Mouse (Mus musculus): Measurements from ENCODE around the gene Nfat5. TPM values are rescaled to one million over a fixed set of nuclear protein-coding genes. Genes with fewer than 3 reads are reported as not detected.

Gene Nfat5
- 89.1 and 108 TPM in 2 replicates for polyA plus RNA-seq (2011; ENCODE audit: insufficient read length, low read depth, missing spikeins)

DNA sequence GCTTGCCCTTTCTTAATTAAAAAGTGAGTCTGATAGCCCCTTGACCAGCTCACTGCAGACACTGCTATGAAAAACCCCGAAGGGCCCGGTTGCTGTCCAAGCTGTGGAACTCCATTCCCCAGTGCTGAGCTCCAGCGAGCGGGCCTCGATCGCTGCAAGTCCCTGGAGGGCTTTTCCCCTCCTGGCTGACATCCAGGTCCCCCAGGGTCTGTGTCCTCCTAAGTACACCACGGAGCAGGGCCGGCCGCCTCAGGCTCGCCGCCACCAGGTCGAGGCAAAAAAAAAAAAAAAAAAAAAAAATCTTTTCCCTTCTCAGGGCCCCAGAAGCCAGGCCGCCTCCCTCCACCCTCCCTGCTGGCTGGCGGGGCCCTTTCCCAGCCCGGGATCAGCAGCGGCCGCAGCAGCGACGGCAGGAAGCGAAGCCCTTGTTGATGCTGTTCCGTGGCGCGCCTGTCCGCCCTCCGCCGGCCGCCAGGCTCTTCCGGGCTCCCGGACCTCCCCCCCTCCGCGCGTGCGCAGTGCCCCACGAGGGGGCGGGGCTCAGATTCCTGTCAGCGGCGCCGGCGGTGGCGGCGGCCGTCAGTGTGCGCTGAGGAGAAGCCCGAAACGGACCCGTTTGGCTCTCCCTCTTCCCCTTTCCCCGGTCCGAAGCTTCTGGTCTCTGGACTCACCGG lies at the start of gene Nfat5:
Gene Nfat5 (plus strand): TSS at position 543 of the 674 bp plus-strand sequence.
- TF ChIP-seq POLR2A (IDR thresholded peaks at IDR 0.05; ENCODE audit: low read depth, low read length) (peak; percentile 83), CTCF (IDR thresholded peaks at IDR 0.05; ENCODE audit: borderline replicate concordance, insufficient read depth, low read length) (no peak)
- peak within 1 kb of the TSS; percentile 87 for H3K4me3 ChIP-seq (ENCODE audit: insufficient read depth, low read length)
- peaks cover 5% of the 10 kb centered on the region; the same call in 1 of the 2 replicates for H3K4me1 ChIP-seq (ENCODE audit: control insufficient read depth, insufficient read depth, low read length)
- peak within 1 kb of the TSS; percentile 95 for H3K27ac ChIP-seq (ENCODE audit: insufficient read depth, low read length)

- H3K27ac ChIP-seq (ENCODE audit: insufficient read depth, low read length): peak overlapping the region; percentile 76
- no peak overlapping the region for H3K4me3 ChIP-seq (ENCODE audit: insufficient read depth, low read length)
- TF ChIP-seq CTCF (IDR thresholded peaks at IDR 0.05; ENCODE audit: borderline replicate concordance, insufficient read depth, low read length) (no peak), POLR2A (IDR thresholded peaks at IDR 0.05; ENCODE audit: low read depth, low read length) (no peak)
- H3K4me1 ChIP-seq (ENCODE audit: control insufficient read depth, insufficient read depth, low read length): no peaks in the 10 kb centered on the region
These were observed 49.1 kb upstream of the Nfat5 start for GRCm38 (mm10) chr8:107244218-107244617.

- TF ChIP-seq CTCF (IDR thresholded peaks at IDR 0.05; ENCODE audit: borderline replicate concordance, insufficient read depth, low read length): no peak
- TF ChIP-seq POLR2A (IDR thresholded peaks at IDR 0.05; ENCODE audit: low read depth, low read length): no peak
- Histone ChIP-seq H3K4me3 (ENCODE audit: insufficient read depth, low read length) (no peak overlapping the region), H3K27ac (ENCODE audit: insufficient read depth, low read length) (no peak overlapping the region), H3K4me1 (ENCODE audit: control insufficient read depth, insufficient read depth, low read length) (no peaks in the 10 kb centered on the region)
These were observed 44.8 kb upstream of the Nfat5 start for GRCm38 (mm10) chr8:107248456-107248855.

GRCm38 (mm10) chr8:107251481-107252104 lies 41.7 kb upstream of the Nfat5 start:
- no peak overlapping the region for H3K4me3 ChIP-seq (ENCODE audit: insufficient read depth, low read length)
- no peak overlapping the region for H3K27ac ChIP-seq (ENCODE audit: insufficient read depth, low read length)
- peaks cover 11% of the 10 kb centered on the region; the same call in 1 of the 2 replicates for H3K4me1 ChIP-seq (ENCODE audit: control insufficient read depth, insufficient read depth, low read length)
- TF ChIP-seq CTCF (IDR thresholded peaks at IDR 0.05; ENCODE audit: borderline replicate concordance, insufficient read depth, low read length) (no peak), POLR2A (IDR thresholded peaks at IDR 0.05; ENCODE audit: low read depth, low read length) (no peak)

DNA sequence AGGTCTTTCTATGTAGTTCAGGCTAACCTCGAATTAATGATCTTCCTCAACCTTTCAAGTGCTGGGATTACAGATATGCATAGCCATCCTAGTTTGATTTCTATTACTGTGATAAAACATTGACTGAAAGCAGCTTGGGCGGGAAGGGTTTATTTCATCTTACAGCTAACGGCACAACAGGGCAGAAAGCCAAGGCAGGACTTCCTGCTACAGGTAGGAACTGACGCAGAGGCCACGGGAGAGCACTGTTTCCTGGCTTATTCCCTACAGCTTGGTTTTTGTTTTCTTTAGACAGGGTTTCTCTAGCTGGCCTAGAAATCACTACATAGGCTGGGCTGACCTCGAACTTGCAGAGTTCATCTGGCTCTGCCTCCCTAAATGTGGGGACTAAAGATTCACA lies 40.1 kb upstream of the Nfat5 start:
- TF ChIP-seq CTCF (IDR thresholded peaks at IDR 0.05; ENCODE audit: borderline replicate concordance, insufficient read depth, low read length) (no peak), POLR2A (IDR thresholded peaks at IDR 0.05; ENCODE audit: low read depth, low read length) (no peak)
- Histone ChIP-seq H3K4me1 (ENCODE audit: control insufficient read depth, insufficient read depth, low read length) (peaks cover 18% of the 10 kb centered on the region), H3K27ac (ENCODE audit: insufficient read depth, low read length) (no peak overlapping the region), H3K4me3 (ENCODE audit: insufficient read depth, low read length) (no peak overlapping the region)

GRCm38 (mm10) chr8:107254403-107254802 lies 38.9 kb upstream of the Nfat5 start:
- H3K27ac ChIP-seq (ENCODE audit: insufficient read depth, low read length): peak overlapping the region; percentile 88
- H3K4me1 ChIP-seq (ENCODE audit: control insufficient read depth, insufficient read depth, low read length): peaks cover 18% of the 10 kb centered on the region

GRCm38 (mm10) chr8:107254951-107255457 lies 38.3 kb upstream of the Nfat5 start:
- Histone ChIP-seq H3K27ac (ENCODE audit: insufficient read depth, low read length) (peak overlapping the region; percentile 88), H3K4me1 (ENCODE audit: control insufficient read depth, insufficient read depth, low read length) (peaks cover 18% of the 10 kb centered on the region), H3K4me3 (ENCODE audit: insufficient read depth, low read length) (no peak overlapping the region)
- TF ChIP-seq CTCF (IDR thresholded peaks at IDR 0.05; ENCODE audit: borderline replicate concordance, insufficient read depth, low read length): no peak
- no peak for TF ChIP-seq POLR2A (IDR thresholded peaks at IDR 0.05; ENCODE audit: low read depth, low read length)

More at GRCm38 (mm10) chr8:107254403-107254802, 38.9 kb upstream of the Nfat5 start:
- H3K4me3 ChIP-seq (ENCODE audit: insufficient read depth, low read length): no peak overlapping the region
- TF ChIP-seq CTCF (IDR thresholded peaks at IDR 0.05; ENCODE audit: borderline replicate concordance, insufficient read depth, low read length) (no peak), POLR2A (IDR thresholded peaks at IDR 0.05; ENCODE audit: low read depth, low read length) (no peak)

GRCm38 (mm10) chr8:107257223-107257622 lies 36.0 kb upstream of the Nfat5 start:
- Histone ChIP-seq H3K27ac (ENCODE audit: insufficient read depth, low read length) (no peak overlapping the region), H3K4me1 (ENCODE audit: control insufficient read depth, insufficient read depth, low read length) (peaks cover 18% of the 10 kb centered on the region), H3K4me3 (ENCODE audit: insufficient read depth, low read length) (no peak overlapping the region)
- TF ChIP-seq POLR2A (IDR thresholded peaks at IDR 0.05; ENCODE audit: low read depth, low read length) (no peak), CTCF (IDR thresholded peaks at IDR 0.05; ENCODE audit: borderline replicate concordance, insufficient read depth, low read length) (no peak)

- Histone ChIP-seq H3K27ac (ENCODE audit: insufficient read depth, low read length) (no peak overlapping the region), H3K4me3 (ENCODE audit: insufficient read depth, low read length) (no peak overlapping the region), H3K4me1 (ENCODE audit: control insufficient read depth, insufficient read depth, low read length) (peaks cover 10% of the 10 kb centered on the region)
- TF ChIP-seq POLR2A (IDR thresholded peaks at IDR 0.05; ENCODE audit: low read depth, low read length) (no peak), CTCF (IDR thresholded peaks at IDR 0.05; ENCODE audit: borderline replicate concordance, insufficient read depth, low read length) (no peak)
These were observed 33.1 kb upstream of the Nfat5 start for GRCm38 (mm10) chr8:107260120-107260519.

DNA sequence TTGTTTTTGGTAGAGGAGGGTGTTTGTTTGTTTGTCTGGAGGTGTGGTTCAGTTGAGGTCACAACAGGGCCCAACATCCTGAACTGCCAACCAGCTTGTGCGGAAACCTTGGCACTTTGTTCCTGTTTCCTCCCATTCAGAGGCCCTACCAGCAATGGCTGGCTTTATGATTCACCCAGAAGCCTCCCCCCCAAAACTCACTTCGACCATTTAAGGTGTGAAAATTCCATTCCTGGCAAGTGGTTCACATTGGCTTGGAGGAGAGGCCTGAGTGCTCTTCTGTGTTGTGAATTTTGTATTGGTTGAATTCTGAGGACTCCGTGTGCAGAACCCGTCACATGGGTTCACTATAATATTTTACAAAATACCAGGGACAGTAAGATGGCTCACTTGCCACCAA lies 32.1 kb upstream of the Nfat5 start:
- Histone ChIP-seq H3K4me1 (ENCODE audit: control insufficient read depth, insufficient read depth, low read length) (peaks cover 7% of the 10 kb centered on the region), H3K4me3 (ENCODE audit: insufficient read depth, low read length) (no peak overlapping the region), H3K27ac (ENCODE audit: insufficient read depth, low read length) (no peak overlapping the region)
- TF ChIP-seq POLR2A (IDR thresholded peaks at IDR 0.05; ENCODE audit: low read depth, low read length) (no peak), CTCF (IDR thresholded peaks at IDR 0.05; ENCODE audit: borderline replicate concordance, insufficient read depth, low read length) (no peak)

All from embryonic fibroblast, embryonic 13.5 days (primary cell).